Mouse (Mus musculus) E14TG2a.4 (cell line): ENCODE data around the gene 4930469K13Rik.

Experiments used
- CTCF ChIP-seq: conservative IDR thresholded peaks from 2 replicates; pipeline ENCODE4 v1.5.1; 2014; ENCODE audit warnings: low read length
- NANOG ChIP-seq: IDR thresholded peaks from 2 replicates; pipeline ENCODE4 v1.6.1; 2014; ENCODE audit warnings: borderline replicate concordance, low read length, mixed read lengths

- TF ChIP-seq CTCF (no peak), NANOG (no peak)
Observed at GRCm38 (mm10) chr11:33927836-33928235, 170.5 kb downstream of the 4930469K13Rik start.
